ENCODE assay signal across 28 mouse cellular contexts in the genomic region with DNA sequence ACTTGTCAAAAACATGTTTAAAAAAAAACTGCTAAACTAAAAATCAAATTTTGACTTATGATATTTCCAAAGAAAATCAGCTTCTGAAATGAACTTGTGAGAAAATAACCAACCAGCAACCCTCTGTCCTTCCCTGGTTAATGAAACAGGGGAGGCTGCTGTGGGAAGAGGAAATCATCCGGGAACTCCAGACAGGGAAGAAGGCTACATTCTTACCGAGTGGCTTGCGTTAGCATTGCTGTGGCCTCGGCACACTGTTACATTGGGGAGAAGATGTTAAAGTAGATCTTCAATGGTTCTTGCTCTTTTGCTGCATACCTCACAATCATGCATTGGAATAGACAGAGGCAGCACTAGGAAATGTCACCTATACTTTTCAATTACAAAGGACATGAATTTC.
"Had no signal": no experiment of that assay in that cellular context is flagged by ENCODE, and none has a peak within 500 bp of the region (broad histone marks: within the 10 kb centered on the region; RNA-seq: fewer than 3 reads in every experiment).

No protein-coding gene starts in this region.

- H3K27ac ChIP-seq: embryonic facial prominence, embryonic 10.5 days; embryonic facial prominence, embryonic 12.5 days; embryonic facial prominence, embryonic 13.5 days; embryonic facial prominence, embryonic 15.5 days; forebrain, embryonic 10.5 days; forebrain, embryonic 12.5 days; forebrain, embryonic 13.5 days; forebrain, embryonic 15.5 days; gastrocnemius, adult 2 months; heart, adult 2 months had no signal

- H3K27me3 ChIP-seq: embryonic facial prominence, embryonic 12.5 days; embryonic facial prominence, embryonic 13.5 days; embryonic facial prominence, embryonic 15.5 days; forebrain, embryonic 12.5 days; forebrain, embryonic 13.5 days; forebrain, embryonic 15.5 days had no signal

- H3K9me3 ChIP-seq: embryonic facial prominence, embryonic 10.5 days; embryonic facial prominence, embryonic 12.5 days; embryonic facial prominence, embryonic 13.5 days; embryonic facial prominence, embryonic 15.5 days; forebrain, embryonic 10.5 days; forebrain, embryonic 12.5 days; forebrain, embryonic 13.5 days; forebrain, embryonic 15.5 days had no signal

- DNase-seq: cerebellum, adult 2 months; cerebellum, adult 8-10 months; cerebellum, adult 9-10 months; cerebellum, adult 9-11 months; cerebellum, postnatal 10 days; cerebellum, postnatal 14 days; cerebellum, postnatal 25 days; cerebellum, postnatal 36 days; embryo, embryonic 11 days; forebrain, postnatal 0 days; gastrocnemius, adult 2 months; gastrocnemius, postnatal 10 days; gastrocnemius, postnatal 14 days; gastrocnemius, postnatal 25 days; gastrocnemius, postnatal 36 days; heart, adult 18-20 months; heart, adult 2 months had no signal

- H3K4me1 ChIP-seq: embryonic facial prominence, embryonic 10.5 days; embryonic facial prominence, embryonic 12.5 days; embryonic facial prominence, embryonic 13.5 days; embryonic facial prominence, embryonic 15.5 days; forebrain, embryonic 10.5 days; forebrain, embryonic 12.5 days; forebrain, embryonic 13.5 days; forebrain, embryonic 15.5 days had no signal

- H3K4me3 ChIP-seq: embryonic facial prominence, embryonic 10.5 days; embryonic facial prominence, embryonic 12.5 days; embryonic facial prominence, embryonic 13.5 days; embryonic facial prominence, embryonic 15.5 days; erythroblast, embryonic 14.5 days; forebrain, embryonic 10.5 days; forebrain, embryonic 12.5 days; forebrain, embryonic 13.5 days; forebrain, embryonic 15.5 days; gastrocnemius, adult 2 months; heart, adult 2 months had no signal

- H3K9ac ChIP-seq: embryonic facial prominence, embryonic 12.5 days; embryonic facial prominence, embryonic 13.5 days; embryonic facial prominence, embryonic 15.5 days; forebrain, embryonic 12.5 days; forebrain, embryonic 13.5 days; forebrain, embryonic 15.5 days; forebrain, postnatal 0 days had no signal

- ATAC-seq: forebrain, embryonic 13.5 days; forebrain, embryonic 14.5 days; forebrain, embryonic 15.5 days; forebrain, embryonic 16.5 days; forebrain, postnatal 0 days had no signal

- H3K36me3 ChIP-seq: embryonic facial prominence, embryonic 10.5 days; embryonic facial prominence, embryonic 12.5 days; embryonic facial prominence, embryonic 13.5 days; embryonic facial prominence, embryonic 15.5 days; forebrain, embryonic 10.5 days; forebrain, embryonic 12.5 days; forebrain, embryonic 15.5 days had no signal

- H3K4me2 ChIP-seq: embryonic facial prominence, embryonic 12.5 days; embryonic facial prominence, embryonic 13.5 days; embryonic facial prominence, embryonic 15.5 days; forebrain, embryonic 12.5 days; forebrain, embryonic 13.5 days; forebrain, embryonic 15.5 days had no signal
